Mouse (Mus musculus): ENCODE data around the gene Tspan18. TPM values are rescaled to one million over a fixed set of nuclear protein-coding genes. Genes with fewer than 3 reads are reported as not detected.

The Tspan18 gene
- polyA plus RNA-seq, 1 experiment from 2014 or later = 30.2 TPM

Other genes starting within 250 kb of the Tspan18 start
- gene Trp53i11, start 147.0 kb downstream of the Tspan18 start, polyA plus RNA-seq (2014; fragmentation: Nextera tagmentation; extraction: Ambion mirVana) = 82.7 and 114 TPM in 2 replicates
- gene Cd82, start 128.6 kb upstream of the Tspan18 start, polyA plus RNA-seq (2014; fragmentation: Nextera tagmentation; extraction: Ambion mirVana) = 8.1 and 11.9 TPM in 2 replicates
- not detected in 2 replicates for gene Gm10803, start 226.1 kb upstream of the Tspan18 start, polyA plus RNA-seq (2014; fragmentation: Nextera tagmentation; extraction: Ambion mirVana)